ENCODE assay signal across 27 mouse cellular contexts in the genomic region with DNA sequence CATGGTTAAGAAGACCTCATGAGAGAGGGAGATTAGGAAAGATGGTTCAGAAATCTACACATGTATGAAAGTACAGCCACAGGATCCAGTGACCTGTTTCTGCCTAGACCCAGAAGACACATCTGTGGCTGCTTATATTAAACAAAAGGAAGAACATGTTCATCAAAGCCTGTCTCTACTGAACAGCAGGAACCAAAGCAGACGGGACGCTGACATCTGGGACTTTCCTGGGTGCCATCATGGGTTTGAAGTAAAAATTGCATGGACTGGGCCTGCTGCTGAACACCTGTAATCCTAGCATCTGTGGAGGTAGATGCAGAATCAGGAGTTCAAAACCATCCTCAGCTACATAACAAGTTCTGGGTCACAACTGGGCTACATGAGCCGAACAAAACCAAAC. TPM values are rescaled to one million over a fixed set of nuclear protein-coding genes. Genes with fewer than 3 reads are reported as not detected.
A peak's percentile ranks its signal among the peaks of the same experiment; 100 is the strongest.
DNase-seq lines count a peak whose midpoint lies in the region; ATAC-seq and TF ChIP-seq lines count a peak whose summit lies in the region.
"Had no signal": no experiment of that assay in that cellular context is flagged by ENCODE, and none has a peak within 500 bp of the region (broad histone marks: within the 10 kb centered on the region; RNA-seq: fewer than 3 reads in every experiment).

No protein-coding gene starts in this region.

- peak; percentile 49 for ATAC-seq in CD4-positive, CD25-positive, alpha-beta regulatory T cell, adult 4 months
- ATAC-seq: forebrain, embryonic 15.5 days; hindbrain, embryonic 16.5 days; intestine, embryonic 15.5 days; midbrain, embryonic 15.5 days had no signal

- no peaks in the 10 kb centered on the region for H3K27me3 ChIP-seq in spleen, adult 2 months (ENCODE audit: control insufficient read depth, insufficient read depth, low read length)
- H3K27me3 ChIP-seq in splenic B cell, adult 2 months (ENCODE audit: control insufficient read depth, insufficient read depth, low read length, poor library complexity, severe bottlenecking), result no peaks in the 10 kb centered on the region
- H3K27me3 ChIP-seq: embryonic facial prominence, embryonic 12.5 days; forebrain, embryonic 15.5 days; intestine, embryonic 15.5 days; midbrain, embryonic 15.5 days; neural tube, embryonic 12.5 days had no signal

- H3K4me3 ChIP-seq in spleen, adult 2 months (ENCODE audit: extremely low read depth, insufficient read depth, insufficient read length), result no peak overlapping the region
- H3K4me3 ChIP-seq in brown adipose tissue, adult 24 weeks (ENCODE audit: insufficient read depth, low read depth, low read length), result no peak overlapping the region
- H3K4me3 ChIP-seq: embryonic facial prominence, embryonic 12.5 days; forebrain, embryonic 10.5 days; forebrain, embryonic 15.5 days; intestine, embryonic 15.5 days; midbrain, embryonic 10.5 days; midbrain, embryonic 15.5 days; neural tube, embryonic 12.5 days had no signal

- H3K27ac ChIP-seq in spleen, adult 2 months (ENCODE audit: insufficient read depth, low read length), result peak overlapping the region; percentile 8; the same call in 1 of the 2 replicates
- peak overlapping the region; percentile 23 for H3K27ac ChIP-seq in brown adipose tissue, adult 24 weeks (replicated peaks; ENCODE audit: low read depth, low read length)
- H3K27ac ChIP-seq: embryonic facial prominence, embryonic 12.5 days; forebrain, embryonic 10.5 days; forebrain, embryonic 15.5 days; intestine, embryonic 15.5 days; liver, embryonic 14.5 days; midbrain, embryonic 10.5 days; midbrain, embryonic 15.5 days; neural tube, embryonic 12.5 days had no signal

- TF ChIP-seq POLR2A in spleen, adult 2 months (IDR thresholded peaks at IDR 0.05; ENCODE audit: low read depth, low read length), result no peak

- no peak for DNase-seq in spleen, adult 2 months (ENCODE audit: low read depth in 1 of 2, low spot score in 2 of 2)
- no peak for DNase-seq in spleen, postnatal 14 days (ENCODE audit: low spot score in 2 of 2)
- DNase-seq in splenic B cell, adult 2 months (ENCODE audit: low read depth, low spot score), result peak; percentile 29
- no peak for DNase-seq in urinary bladder, adult 18-20 months (ENCODE audit: low spot score in 2 of 2)
- no peak for DNase-seq in cerebellum, postnatal 14 days
- DNase-seq: adrenal gland, adult 2 months; adrenal gland, postnatal 36 days; cerebellum, adult 8-10 months; embryo, embryonic 11 days; gastrocnemius, postnatal 10 days; heart, postnatal 14 days; kidney, adult 2 months; kidney, postnatal 36 days; lung, adult 2 months; lung, postnatal 10 days; thymus, postnatal 36 days had no signal

- H3K4me1 ChIP-seq in spleen, adult 2 months (ENCODE audit: control insufficient read depth, insufficient read depth, insufficient read length), result peaks cover 11% of the 10 kb centered on the region
- H3K4me1 ChIP-seq in brown adipose tissue, adult 24 weeks (ENCODE audit: control insufficient read depth, insufficient read depth, insufficient read length, low read length), result peaks cover 5% of the 10 kb centered on the region; the same call in 1 of the 2 replicates
- H3K4me1 ChIP-seq: embryonic facial prominence, embryonic 12.5 days; forebrain, embryonic 10.5 days; forebrain, embryonic 15.5 days; intestine, embryonic 15.5 days; midbrain, embryonic 10.5 days; midbrain, embryonic 15.5 days; neural tube, embryonic 12.5 days had no signal

- no peaks in the 10 kb centered on the region for H3K36me3 ChIP-seq in spleen, adult 2 months (ENCODE audit: control insufficient read depth, insufficient read depth, low read length)
- H3K36me3 ChIP-seq in splenic B cell, adult 2 months (ENCODE audit: control insufficient read depth, insufficient read depth, low read length, poor library complexity, severe bottlenecking), result no peaks in the 10 kb centered on the region
- H3K36me3 ChIP-seq: embryonic facial prominence, embryonic 12.5 days; forebrain, embryonic 10.5 days; forebrain, embryonic 15.5 days; intestine, embryonic 15.5 days; midbrain, embryonic 10.5 days; midbrain, embryonic 15.5 days; neural tube, embryonic 12.5 days had no signal

- no peak for TF ChIP-seq CTCF in spleen, adult 2 months (IDR thresholded peaks at IDR 0.05; ENCODE audit: extremely low read depth, insufficient read depth, insufficient read length, insufficient replicate concordance)

- 50% methylated on average over 3 of the region's 3 CpGs for WGBS in spleen, adult 2 months

RNA-seq across cellular contexts. Expression of a gene that starts 7.9 kb away (rescaled TPM):
- 1.0 and 1.2 TPM in 2 replicates for polyA plus RNA-seq in spleen, adult 2 months (2012; rRNA removed)
- not detected for polyA plus RNA-seq in CD4-positive, CD25-positive, alpha-beta regulatory T cell, adult 4 months (2017; shearing (Covaris generic))
- polyA plus RNA-seq in brown adipose tissue, adult 24 weeks (2012; ENCODE audit: insufficient read depth, insufficient read length, missing spikeins), result 9.6 and 11.6 TPM in 2 replicates

RNA-seq across cellular contexts. Expression of a gene that starts 34.6 kb away (rescaled TPM):
- polyA plus RNA-seq in spleen, adult 2 months (2012; rRNA removed), result 15.7 and 15.8 TPM in 2 replicates
- 10 to 100 TPM; 32.6 to 37.8 TPM for polyA plus RNA-seq in CD4-positive, CD25-positive, alpha-beta regulatory T cell, adult 4 months (2017; shearing (Covaris generic))
- polyA plus RNA-seq in brown adipose tissue, adult 24 weeks (2012; ENCODE audit: insufficient read depth, insufficient read length, missing spikeins), result 9.3 and 12.8 TPM in 2 replicates
